Mouse (Mus musculus) E14TG2a.4 (cell line): ENCODE data around the gene Gja10.

Experiments used
- CTCF ChIP-seq: conservative IDR thresholded peaks from 2 replicates; pipeline ENCODE4 v1.5.1; 2014; ENCODE audit warnings: low read length
- NANOG ChIP-seq: IDR thresholded peaks from 2 replicates; pipeline ENCODE4 v1.6.1; 2014; ENCODE audit warnings: borderline replicate concordance, low read length, mixed read lengths
- POU5F1 ChIP-seq: IDR thresholded peaks from 2 replicates; pipeline ENCODE4 v1.6.1; 2014; ENCODE audit warnings: low read length, borderline replicate concordance

- TF ChIP-seq CTCF, result no peak
- no peak for TF ChIP-seq NANOG
- no peak for TF ChIP-seq POU5F1
These were observed 53.4 kb downstream of the Gja10 start for GRCm38 (mm10) chr4:32549150-32549549.
